Mouse (Mus musculus) megakaryocyte, embryonic 14.5 days (primary cell): ENCODE measurements around the gene Polrmt.

Experiments used
- FLI1 ChIP-seq: IDR thresholded peaks from 2 replicates; pipeline ENCODE4 v1.6.1; 2012; ENCODE audit warnings: low read length, inconsistent platforms, mixed read lengths
- GATA1 ChIP-seq: IDR thresholded peaks from 3 replicates; pipeline ENCODE4 v1.6.1; 2012; ENCODE audit warnings: mixed read lengths, low read length, inconsistent platforms, borderline replicate concordance

- TF ChIP-seq GATA1 = no peak
- TF ChIP-seq FLI1 = no peak
Observed at GRCm38 (mm10) chr10:79686691-79687090, 59.7 kb downstream of the Polrmt start.
